Mouse (Mus musculus): ENCODE measurements around the gene Slc10a1. TPM values are rescaled to one million over a fixed set of nuclear protein-coding genes. Genes with fewer than 3 reads are reported as not detected.

Slc10a1 gene
- under 1 TPM in 1 of 2 experiments, not detected in 1; 0.78 TPM for total RNA-seq (2021)
- long read RNA-seq, experiment 1: 0 reads
- long read RNA-seq, experiment 2: 0 reads

DNA sequence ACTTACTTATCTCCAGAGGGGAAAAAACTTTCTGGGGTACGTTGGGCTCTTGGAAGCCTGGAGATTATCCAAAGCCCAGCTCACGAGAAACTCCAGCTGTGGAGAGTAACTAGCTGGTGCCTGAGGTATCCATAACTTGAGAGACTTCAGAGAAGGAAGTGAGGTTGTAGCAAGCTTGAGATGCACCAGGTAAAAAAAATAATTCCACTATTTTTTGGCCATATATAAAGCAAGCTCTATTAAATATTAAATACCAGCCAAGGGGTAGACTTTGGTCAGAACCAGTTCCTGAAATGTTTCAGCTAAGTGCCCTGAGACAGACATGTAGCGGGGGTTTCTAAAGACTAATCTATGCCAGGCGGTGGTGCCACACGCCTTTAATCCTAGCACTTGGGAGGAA, at the start of gene Slc10a1:
Gene Slc10a1 (minus strand): TSS at position 101 of the 400 bp plus-strand sequence.
- DNase-seq (ENCODE audit: low spot score in 2 of 2): no peak

DNA sequence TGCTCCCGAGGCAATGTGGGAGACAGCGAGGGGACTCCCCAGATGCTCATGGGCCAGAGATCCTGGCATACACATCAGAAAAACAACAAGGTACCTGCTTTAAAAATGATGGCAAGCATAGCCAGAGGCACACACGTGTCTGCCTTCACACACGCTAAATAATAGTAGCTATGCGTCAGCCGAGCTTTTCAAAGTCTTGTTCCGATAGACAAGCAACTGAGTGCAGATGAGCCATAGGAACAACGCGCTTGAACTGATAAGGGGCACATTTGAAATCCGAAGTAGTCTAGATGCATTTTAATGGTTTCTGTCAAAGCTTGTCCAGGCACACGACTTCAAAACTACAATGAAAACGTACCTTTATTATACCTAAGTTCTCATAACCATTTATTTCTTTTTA, 49.1 kb upstream of the Slc10a1 start:
- DNase-seq (ENCODE audit: low spot score in 2 of 2): no peak

DNA sequence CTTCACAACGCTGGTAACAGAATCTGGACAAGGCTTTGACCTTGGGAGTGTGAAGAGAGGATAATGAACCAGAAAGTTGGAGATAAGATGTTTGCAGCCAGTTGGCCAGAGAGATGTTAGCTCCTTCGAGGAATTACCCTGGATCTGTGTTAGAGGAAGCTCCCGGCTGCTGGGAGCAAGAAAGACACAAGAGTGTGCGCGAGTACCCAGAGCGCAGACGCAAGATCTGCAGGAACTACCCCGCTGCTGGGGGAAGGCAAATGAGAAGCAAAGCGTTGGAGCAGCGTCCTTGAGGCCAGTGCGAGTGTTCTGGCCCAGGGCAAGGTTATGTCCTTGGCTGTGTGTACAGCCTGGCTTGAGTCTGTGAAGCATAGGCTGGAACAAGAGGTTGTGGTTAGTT, 45.0 kb upstream of the Slc10a1 start:
- no peak for DNase-seq (ENCODE audit: low spot score in 2 of 2)

DNA sequence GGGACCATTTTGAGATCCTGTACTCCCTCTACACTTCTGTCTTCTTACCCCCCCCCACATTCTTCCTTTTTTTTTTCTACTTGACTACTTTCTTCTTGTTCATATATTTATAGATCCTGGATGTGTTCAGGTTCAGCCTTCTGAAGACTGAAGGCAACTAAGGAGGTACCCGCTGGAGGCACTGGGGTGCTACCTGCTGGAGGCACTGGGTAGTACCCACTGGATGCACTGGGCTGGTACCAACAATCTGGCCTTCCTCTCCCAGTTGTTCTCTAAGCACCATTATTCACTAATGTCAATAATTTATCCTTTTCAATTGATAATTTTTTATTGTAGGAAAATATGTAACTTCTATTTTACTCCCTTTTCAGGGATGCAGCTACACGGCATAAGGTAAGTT, 43.5 kb upstream of the Slc10a1 start:
- DNase-seq (ENCODE audit: low spot score in 2 of 2): no peak

DNA sequence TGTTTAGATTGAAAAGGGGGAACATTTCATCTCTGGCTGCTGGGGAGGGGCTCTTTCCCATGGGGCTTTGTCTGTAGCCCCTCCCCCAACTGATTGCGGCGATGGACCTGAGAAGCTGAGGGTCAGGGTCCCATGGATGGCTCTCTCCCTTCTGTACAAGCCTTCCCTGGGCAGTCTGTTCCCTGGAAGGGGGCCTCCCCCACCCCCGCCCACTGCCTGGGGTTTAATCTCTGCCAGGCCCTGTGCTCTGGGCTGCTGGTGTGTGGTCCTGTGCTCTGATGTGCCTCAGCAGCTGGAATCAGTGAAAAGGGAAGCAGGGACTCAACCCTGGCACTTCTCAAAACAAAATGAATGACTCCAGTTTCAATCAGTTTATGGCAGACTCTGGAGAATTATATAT, 41.3 kb upstream of the Slc10a1 start:
- no peak for DNase-seq (ENCODE audit: low spot score in 2 of 2)

DNA sequence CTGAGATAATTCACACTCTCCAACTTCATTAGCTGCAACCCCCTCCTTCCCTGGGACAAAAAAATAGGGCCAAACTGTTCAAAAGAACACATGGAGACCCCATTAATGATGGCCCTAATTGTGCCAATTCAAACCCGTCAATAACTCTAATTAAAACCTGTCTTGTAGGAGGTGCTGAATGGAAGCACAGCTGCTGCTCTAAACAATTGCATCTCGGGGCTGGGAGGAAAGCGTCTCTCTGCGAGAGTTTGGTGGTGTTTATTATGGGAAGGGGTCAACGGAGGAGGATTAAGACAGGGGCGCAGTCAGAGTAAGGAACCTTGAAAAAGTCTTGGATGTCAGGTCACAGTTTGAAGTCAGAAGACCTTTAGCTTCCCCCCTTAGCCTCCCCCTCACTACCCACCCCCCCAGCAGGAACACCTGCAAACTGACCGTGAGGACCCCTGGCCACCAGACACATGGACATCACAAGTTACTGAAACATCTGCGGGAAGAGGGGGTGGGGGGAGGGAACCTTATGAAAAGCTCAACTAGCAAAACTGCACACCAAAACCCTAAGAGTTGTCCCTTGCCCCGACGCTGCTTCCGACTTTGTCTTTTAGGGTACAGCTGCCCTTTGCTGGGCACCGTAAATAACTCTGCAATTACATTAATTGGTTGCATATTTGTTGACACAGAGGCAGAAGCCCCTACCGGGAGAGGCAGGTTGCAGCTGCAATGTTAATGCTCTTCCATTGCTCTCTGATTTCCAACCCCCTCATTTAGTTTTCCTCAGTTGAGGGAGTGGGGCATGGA, 34.5 kb upstream of the Slc10a1 start:
- no peak for DNase-seq (ENCODE audit: low spot score in 2 of 2)

DNA sequence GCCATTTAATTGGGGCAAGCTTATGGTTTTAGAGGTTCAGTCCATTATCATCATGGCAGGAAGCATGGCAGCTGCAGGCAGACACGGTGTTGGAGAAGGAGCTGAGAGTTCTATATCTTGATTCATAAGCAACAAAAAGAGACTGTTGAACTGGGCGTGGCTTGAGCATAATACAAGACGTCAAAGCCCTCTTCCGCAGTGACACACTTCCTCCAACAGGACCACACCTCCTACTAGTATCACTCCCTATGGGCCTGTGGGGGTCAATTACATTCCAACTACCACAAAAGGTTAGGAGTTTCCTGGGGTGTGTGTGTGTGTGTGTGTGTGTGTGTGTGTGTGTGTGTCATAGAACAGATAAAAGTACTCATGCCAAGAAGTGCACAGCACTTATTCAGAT, 32.4 kb upstream of the Slc10a1 start:
- no peak for DNase-seq (ENCODE audit: low spot score in 2 of 2)

DNA sequence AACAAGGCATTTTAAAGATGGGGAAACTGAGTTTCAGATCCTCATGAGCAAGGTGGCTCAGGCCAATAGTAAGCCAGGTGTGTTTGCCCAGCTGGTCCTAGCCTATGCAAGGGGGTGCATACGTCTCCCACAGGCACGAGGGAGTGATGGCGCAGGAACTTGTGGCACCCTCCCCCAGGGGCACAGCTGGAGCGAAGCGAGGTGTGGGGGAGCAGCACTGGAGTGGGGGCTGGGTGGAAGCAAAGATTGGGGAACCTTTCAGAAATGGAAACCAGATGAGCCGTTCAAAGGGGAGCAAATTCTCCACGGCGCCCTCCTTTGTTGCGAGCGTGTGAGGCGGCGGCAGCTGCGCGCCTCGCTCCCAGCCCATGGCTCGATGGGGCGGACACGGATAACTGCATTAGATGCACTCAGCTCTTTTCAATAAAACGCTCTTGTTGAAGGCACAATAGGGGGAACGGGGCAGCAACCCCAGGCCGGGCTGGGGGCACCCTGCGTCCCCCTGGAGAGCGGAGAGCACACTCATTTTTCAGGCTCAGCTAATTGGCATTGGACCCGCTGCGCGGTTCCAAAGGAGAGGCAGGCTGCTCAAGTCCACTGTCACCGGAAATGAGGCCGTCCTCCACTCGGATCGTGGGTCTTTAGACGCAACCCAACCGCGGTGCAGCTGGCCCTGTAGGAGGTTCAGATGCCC, 30.2 kb upstream of the Slc10a1 start:
- DNase-seq (ENCODE audit: low spot score in 2 of 2): no peak

DNA sequence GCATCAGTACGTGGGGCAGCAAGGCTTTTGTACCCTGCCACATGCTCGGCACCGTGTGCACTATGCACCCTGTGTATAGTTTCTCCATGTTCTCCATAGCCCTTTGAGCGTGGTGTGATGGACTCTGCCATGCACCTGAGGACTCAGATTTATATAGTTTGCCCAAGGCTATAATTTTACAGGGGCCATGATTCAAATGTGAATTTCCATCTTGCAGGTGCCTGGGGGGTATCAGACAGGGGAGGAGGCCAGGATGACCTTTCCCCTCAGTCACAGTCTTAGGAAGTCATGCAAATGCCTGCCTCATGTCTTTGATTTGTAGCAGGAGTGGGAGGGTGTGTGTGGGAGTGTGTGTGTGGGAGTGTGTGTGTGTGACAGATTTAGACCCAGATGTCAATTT, 29.1 kb upstream of the Slc10a1 start:
- no peak for DNase-seq (ENCODE audit: low spot score in 2 of 2)

DNA sequence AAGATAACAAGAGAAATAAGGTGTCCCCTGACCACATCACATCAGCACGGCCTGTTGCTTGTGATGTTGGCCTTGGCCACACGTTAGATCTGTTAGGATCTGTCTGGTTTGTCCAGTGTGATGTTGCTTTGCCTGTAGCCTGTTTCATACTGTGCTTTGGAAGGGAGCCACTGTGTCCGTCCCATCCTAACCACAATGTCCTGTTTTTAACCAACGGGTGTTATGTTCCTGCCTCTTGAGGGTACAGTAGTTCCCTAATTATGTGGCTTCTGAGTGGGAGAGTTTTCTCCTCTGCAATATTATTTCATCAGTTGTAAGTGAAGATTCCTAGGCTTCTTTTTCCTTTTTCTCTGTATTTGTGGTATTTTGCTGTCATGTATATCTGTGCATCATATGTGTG, 26.8 kb upstream of the Slc10a1 start:
- DNase-seq (ENCODE audit: low spot score in 2 of 2): no peak

DNA sequence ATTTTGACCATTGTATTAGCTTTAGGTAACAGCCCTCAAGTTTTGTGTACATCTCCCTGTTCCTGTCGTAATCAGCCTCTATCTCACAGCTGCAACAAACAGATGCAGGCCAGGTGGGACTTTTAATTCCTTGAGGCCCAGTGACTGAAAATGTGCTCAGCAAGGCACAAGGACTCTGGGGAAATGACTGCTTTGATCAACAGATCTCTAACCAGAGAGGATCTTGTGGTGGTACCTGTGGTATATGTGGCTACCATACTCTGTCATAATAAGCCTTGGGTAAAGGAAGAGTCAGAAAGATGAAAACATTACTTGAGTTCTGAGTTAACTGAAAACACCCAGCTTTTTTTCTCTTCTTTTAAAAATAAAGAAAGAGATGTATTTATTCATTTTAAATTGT, 25.3 kb upstream of the Slc10a1 start:
- DNase-seq (ENCODE audit: low spot score in 2 of 2): no peak

DNA sequence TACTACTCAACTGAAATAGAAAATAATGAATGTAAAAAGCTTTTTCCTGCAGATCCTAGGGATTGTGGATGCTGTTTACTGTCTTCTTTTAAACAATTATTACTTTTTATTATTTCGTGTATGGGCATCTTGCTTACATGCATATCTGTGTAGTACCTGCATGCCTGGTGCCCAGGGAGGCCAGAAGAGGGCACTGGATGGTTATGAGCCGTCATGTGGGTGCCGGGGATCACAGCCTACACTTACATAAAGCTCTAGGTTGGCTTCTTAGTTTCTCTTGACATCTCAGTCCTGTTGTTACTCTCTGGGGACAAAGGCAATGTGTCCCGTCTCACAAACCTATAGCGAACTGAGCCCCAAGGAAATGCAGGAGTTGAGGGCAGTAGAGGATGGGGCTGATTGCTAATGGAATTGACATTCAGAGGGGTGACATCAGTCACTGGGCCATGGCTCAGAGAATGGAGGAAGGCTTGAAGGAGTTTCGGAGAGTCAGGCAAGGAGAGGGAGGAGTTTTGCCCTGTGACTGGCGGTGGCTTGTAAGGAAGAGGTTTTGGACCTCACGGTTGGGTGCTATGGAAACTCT, 24.1 kb upstream of the Slc10a1 start:
- no peak for DNase-seq (ENCODE audit: low spot score in 2 of 2)

DNA sequence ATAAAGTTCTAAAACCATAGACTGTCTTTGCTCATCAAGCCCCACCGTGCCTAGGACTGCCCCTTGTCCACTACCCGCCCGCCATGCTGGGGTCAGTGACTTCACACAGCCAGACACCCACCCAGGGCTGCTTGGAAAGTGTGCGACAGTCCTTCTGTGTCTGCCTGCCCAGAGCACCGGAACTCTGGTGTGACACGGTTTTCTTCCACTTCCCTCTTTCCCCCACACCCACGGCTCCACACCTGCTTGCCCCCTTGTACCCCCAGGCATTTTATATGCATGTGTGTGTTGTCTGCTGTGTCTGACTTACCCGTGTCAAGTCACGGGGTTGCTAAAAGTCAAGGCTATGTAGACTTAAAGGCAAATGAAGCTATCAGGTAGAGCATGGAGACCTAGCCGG, 23.3 kb upstream of the Slc10a1 start:
- no peak for DNase-seq (ENCODE audit: low spot score in 2 of 2)

DNA sequence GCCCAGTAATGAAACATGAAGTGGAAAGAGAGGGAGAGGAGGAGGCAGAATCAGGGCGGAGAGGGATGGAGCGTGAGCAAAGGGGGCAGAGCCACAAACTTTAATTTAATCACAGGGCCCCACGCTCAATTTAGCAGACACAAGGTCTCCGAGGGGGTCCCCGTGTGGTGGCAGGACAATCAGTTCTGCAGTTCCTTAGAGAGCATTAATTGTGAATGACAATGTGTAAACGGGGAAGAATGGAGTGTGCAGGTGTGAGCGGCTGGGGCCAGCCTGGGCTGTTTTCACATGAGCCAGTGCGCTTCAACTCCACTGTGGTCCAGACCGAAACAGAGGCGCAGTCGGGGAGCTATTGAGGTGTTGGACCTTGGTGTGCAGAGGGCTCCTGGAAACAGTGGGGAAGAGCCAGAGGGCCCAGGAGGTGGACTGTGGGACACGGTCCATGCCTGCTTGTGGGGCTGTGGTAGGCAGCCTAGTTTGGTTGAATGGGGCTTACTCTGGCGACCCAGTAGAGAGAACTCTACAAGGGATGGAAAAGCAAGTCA, 22.5 kb upstream of the Slc10a1 start:
- no peak for DNase-seq (ENCODE audit: low spot score in 2 of 2)

DNA sequence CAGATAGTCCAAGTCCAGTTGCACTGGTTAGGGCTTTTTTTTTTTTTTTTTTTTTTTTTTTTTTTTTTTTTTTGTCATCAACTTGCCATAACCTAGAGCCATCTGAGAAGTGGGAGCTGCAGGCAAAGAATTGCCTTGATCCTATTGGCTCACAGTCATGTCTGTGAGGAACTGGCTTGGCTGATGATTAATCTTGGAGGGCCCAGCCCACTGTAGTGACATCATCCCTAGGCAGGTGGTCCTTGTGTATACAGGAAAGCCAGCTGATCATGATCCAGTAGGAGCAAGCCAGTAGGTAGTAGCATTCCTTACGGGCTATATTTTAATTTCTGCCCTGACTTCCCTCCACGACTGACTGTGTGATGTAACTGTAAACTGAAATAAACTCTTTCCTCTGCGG, 19.8 kb upstream of the Slc10a1 start:
- DNase-seq (ENCODE audit: low spot score in 2 of 2): no peak

DNA sequence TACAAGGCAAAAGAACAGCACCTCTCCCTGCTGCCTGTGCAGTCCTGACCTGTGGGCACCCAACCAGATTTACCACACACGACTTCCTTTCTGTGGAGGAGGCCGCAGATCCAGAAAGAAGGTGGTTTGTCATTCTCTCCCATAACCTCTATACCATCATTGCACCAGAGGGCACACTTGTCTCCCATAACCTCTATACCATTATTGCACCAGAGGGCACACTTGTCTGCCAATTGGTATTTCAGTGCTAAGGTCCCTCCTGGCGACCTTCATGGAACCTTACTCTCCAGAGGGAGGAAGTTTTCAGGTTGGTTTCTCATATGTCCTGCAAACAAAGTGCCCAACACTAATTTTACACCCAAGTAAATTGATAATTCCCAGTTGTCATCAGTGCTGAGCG, 18.1 kb upstream of the Slc10a1 start:
- no peak for DNase-seq (ENCODE audit: low spot score in 2 of 2)

DNA sequence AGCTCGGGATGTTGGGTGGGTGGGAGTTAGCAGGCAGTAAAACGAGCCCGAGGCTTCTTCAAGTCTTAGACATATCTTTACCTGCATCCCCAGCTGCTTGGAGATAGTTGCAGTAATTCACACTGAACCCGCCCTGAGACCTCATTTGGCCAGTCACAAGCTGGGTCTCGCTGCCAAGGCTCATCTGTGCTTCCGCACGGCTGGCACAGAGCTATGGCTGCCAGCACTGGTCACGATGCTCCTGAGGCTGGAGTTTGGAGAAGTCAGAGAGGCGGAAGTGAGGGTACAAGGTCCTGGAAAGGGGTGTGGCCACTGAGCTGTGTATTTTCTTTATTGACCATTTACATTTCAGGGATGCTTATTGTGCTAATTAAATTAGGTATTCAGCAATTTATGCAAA, 15.2 kb upstream of the Slc10a1 start:
- no peak for DNase-seq (ENCODE audit: low spot score in 2 of 2)

DNA sequence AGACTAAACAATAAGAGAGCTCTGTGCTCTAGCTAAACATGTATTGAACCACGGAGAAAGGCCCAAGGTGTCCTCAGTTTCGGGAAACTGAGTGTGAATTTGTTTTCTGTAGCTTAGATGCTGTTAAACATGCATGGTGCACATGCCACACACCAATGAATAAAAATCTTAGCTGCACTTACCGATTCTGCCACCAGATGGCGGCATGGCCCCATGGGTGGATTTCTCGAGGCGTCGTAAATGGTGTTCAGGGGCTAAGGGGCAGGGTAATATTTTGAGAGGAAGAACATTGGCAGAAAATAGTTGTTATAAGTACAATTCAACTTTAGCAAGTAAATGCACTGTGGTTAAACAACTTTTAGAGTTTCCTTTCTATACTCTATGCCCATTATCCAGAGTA, 13.8 kb upstream of the Slc10a1 start:
- DNase-seq (ENCODE audit: low spot score in 2 of 2): peak; percentile 26 to 57

DNA sequence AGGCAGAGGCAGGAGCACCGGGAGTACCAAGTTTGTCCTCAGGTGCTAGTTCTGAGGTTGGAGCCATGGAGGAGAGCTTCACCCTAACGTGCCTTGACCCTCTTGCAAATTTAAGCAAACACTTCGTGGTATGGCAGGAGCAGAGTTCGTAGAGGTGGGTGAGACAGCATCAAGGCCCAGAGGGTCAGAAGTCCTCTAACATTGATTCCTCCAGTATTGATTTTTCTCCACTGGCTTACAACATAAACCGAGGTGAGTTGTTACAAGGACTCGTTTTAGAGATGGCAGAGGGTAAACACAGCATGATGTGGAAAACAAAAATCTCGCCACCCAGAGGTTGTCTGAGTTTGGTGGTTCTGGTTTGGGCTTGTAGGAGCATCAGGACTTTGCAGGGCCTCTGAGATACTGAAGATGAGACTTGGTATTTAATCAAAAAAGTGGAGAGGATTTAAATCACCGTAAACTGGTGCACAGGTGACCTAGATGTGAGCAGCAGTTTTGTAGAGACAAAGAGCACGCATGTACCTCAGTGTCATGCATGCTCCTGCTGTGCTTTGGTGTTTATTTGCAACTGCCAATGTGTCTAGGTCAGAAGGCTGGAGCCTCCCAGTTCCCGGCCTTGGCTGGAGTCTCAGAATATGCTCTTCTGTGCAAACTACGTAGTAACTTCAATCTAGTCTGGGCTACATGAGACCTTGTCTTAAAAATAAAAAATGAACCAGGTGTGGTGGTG, 7.6 kb upstream of the Slc10a1 start:
- DNase-seq (ENCODE audit: low spot score in 2 of 2): no peak

DNA sequence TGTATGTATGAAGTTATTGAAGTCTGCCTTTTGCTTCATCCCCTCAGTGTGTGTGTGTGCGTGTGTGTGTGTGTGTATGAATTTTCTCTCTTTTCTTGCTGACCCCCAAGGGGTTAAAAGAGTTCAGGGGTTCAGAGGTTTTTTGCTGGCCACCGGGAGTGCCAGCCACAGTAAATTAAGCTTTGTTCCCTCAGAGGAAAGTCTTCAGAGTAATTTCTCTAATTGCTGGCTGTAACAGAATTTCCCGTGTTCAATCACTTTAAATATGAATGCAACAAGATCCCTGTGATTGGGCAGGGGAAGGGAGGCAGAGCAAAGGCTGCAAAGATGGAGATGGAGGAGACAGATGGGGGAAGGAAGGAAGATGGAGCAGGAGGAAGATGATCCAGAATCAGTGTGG, 3.3 kb upstream of the Slc10a1 start:
- DNase-seq (ENCODE audit: low spot score in 2 of 2): no peak

DNA sequence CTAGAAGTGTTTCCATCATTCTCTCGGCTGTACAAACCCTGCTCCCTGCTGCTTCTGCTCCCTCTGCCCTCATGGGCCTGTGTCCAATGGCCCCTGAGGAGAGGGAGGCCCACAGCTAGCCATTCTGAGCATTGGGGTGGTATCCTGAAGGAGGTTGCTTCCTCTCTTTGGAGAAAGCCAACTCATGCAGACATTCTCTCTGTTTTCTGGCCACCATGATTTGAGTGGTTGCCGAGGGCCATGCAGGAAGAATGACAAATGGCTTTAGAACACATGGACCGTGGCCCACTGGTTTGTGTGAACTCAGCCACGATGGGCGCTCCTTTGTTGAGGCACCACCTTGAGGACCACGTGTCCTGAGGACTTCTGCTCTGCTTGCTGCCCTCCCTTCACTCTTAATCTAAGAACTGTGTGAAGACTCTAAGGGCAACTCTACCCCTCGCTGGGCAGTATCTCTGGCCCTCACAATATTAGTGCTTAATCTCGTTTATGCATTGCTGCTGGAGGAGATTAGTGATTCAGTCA, 1.7 kb upstream of the Slc10a1 start:
- no peak for DNase-seq (ENCODE audit: low spot score in 2 of 2)

All from gastrocnemius, postnatal 4 days (tissue).